In the genomic region with DNA sequence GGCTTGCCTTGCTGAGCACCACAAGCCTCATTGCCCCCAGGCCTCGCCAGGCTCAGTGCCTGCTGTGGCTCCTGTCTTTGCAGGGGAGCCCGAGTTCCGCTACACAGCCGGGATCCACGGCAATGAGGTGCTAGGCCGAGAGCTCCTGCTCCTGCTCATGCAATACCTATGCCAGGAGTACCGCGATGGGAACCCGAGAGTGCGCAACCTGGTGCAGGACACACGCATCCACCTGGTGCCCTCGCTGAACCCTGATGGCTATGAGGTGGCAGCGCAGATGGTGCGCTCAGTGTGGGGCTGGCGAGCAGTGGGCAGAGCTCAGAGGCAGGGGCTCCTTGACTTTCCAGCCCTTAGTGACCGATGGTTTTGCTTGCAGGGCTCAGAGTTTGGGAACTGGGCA, we compare ENCODE assay signal across 11 mouse cellular contexts. TPM values are rescaled to one million over a fixed set of nuclear protein-coding genes. Genes with fewer than 3 reads are reported as not detected.
"Had no signal": no experiment of that assay in that cellular context is flagged by ENCODE, and none has a peak within 500 bp of the region (broad histone marks: within the 10 kb centered on the region; RNA-seq: fewer than 3 reads in every experiment).

No protein-coding gene starts in this region.

- H3K4me2 ChIP-seq: limb, embryonic 13.5 days; midbrain, embryonic 13.5 days had no signal

- H3K9me3 ChIP-seq: limb, embryonic 13.5 days; midbrain, embryonic 13.5 days had no signal

- H3K27ac ChIP-seq: kidney, postnatal 0 days; layer of hippocampus, adult 2 months; limb, embryonic 13.5 days; liver, embryonic 14.5 days; midbrain, embryonic 13.5 days; stomach, postnatal 0 days had no signal

- DNase-seq: kidney, postnatal 4 days; lung, adult 18-20 months; thymus, postnatal 4 days had no signal

- ATAC-seq: midbrain, embryonic 13.5 days had no signal

- H3K9ac ChIP-seq: limb, embryonic 13.5 days; liver, embryonic 14.5 days; midbrain, embryonic 13.5 days had no signal

- H3K27me3 ChIP-seq: limb, embryonic 13.5 days; midbrain, embryonic 13.5 days had no signal

- H3K4me3 ChIP-seq: layer of hippocampus, adult 2 months; limb, embryonic 13.5 days; midbrain, embryonic 13.5 days had no signal

- H3K4me1 ChIP-seq: midbrain, embryonic 13.5 days had no signal

RNA-seq across cellular contexts. Expression of a gene that starts 29.3 kb away (rescaled TPM):
- polyA plus RNA-seq: midbrain, postnatal 0 days; neural tube, embryonic 14.5 days had no signal
